Mouse (Mus musculus): Measurements from ENCODE around the gene Fig4. TPM values are rescaled to one million over a fixed set of nuclear protein-coding genes. Genes with fewer than 3 reads are reported as not detected.

The Fig4 gene
- polyA plus RNA-seq, 1 experiment from 2014 or later: 15.3 TPM

GRCm38 (mm10) chr10:41249006-41249659, 53.9 kb downstream of the Fig4 start:
- H3K9me3 ChIP-seq (ENCODE audit: control insufficient read depth, low read length): no peaks in the 10 kb centered on the region
- H3K4me2 ChIP-seq (replicated peaks; ENCODE audit: low read depth, low read length): no peak overlapping the region
- H3K9ac ChIP-seq (ENCODE audit: low read depth, low read length): no peak overlapping the region
- no peaks in the 10 kb centered on the region for H3K27me3 ChIP-seq (ENCODE audit: control insufficient read depth, insufficient read depth, low read length)
- ATAC-seq (ENCODE audit: low FRiP score, low TSS enrichment): no peak
- no peak overlapping the region for H3K27ac ChIP-seq (ENCODE audit: low read depth, low read length)
- no peaks in the 10 kb centered on the region for H3K36me3 ChIP-seq (ENCODE audit: control insufficient read depth, insufficient read depth, low read length)
- no peak overlapping the region for H3K4me3 ChIP-seq (ENCODE audit: low read length)
- no peaks in the 10 kb centered on the region for H3K4me1 ChIP-seq (ENCODE audit: control insufficient read depth, insufficient read depth, low read length)
- 93% methylated on average over 8 of the region's 8 CpGs for WGBS

DNA sequence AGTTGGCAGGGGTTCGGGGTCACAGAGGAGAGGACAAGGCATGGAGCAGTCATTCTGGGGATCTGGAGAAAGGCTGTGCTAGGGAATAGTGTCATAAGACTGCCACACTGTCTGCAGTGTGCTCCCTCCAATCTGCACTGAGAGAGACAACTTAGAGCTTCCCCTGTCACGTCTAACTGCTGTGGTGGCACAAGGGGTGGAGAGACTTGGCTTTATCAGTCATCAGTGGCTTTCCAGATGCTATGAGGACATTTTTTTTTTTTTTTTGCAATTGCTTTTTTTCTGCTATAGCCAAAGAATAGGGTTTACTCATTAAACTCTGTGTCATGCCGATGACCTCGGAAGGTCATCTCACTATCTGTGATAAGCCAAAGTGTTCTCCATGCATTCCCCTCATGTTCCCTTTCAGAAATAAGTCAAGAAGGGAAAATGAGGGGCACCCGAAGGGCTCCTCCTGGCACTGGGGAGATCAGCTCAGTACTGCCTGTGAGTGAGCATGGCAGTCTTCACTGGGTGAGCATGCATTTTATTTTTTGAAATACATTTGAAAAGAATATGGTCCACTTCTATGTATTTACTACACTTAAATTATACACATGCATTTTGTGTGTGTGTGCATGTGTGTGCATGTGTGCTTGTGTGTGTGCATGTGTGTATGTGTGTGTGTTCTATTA, 55.1 kb downstream of the Fig4 start:
- Histone ChIP-seq H3K4me2 (replicated peaks; ENCODE audit: low read depth, low read length) (no peak overlapping the region), H3K27ac (ENCODE audit: low read depth, low read length) (no peak overlapping the region), H3K9me3 (ENCODE audit: control insufficient read depth, low read length) (no peaks in the 10 kb centered on the region), H3K4me3 (ENCODE audit: low read length) (no peak overlapping the region), H3K9ac (ENCODE audit: low read depth, low read length) (no peak overlapping the region), H3K36me3 (ENCODE audit: control insufficient read depth, insufficient read depth, low read length) (no peaks in the 10 kb centered on the region), H3K27me3 (ENCODE audit: control insufficient read depth, insufficient read depth, low read length) (no peaks in the 10 kb centered on the region), H3K4me1 (ENCODE audit: control insufficient read depth, insufficient read depth, low read length) (no peaks in the 10 kb centered on the region)
- no peak for ATAC-seq (ENCODE audit: low FRiP score, low TSS enrichment)
- WGBS: 88% methylated on average over 5 of the region's 5 CpGs

DNA sequence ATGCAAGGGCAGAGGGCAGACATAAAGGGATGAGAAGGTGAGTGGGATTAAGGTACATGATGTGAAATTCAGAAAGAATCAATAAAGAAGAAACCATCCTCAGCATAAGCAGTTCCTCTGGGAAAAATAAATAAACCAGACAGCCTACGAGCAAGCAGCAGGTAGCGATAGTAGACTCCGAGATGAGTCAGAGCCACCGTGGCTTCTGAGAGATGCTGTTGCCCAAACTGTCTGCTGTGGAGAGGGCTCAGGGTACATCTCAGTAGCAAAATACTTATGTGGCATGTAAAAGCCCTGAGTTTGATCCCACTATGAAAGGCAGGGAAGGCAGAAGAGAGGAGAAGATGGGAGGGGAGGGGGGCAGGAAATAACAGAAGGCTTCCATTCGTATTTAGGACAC, 56.9 kb downstream of the Fig4 start:
- H3K9ac ChIP-seq (ENCODE audit: low read depth, low read length): no peak overlapping the region
- no peaks in the 10 kb centered on the region for H3K9me3 ChIP-seq (ENCODE audit: control insufficient read depth, low read length)
- 84% methylated on average over 5 of the region's 5 CpGs for WGBS
- no peak for ATAC-seq (ENCODE audit: low FRiP score, low TSS enrichment)
- H3K27me3 ChIP-seq (ENCODE audit: control insufficient read depth, insufficient read depth, low read length): no peaks in the 10 kb centered on the region
- no peaks in the 10 kb centered on the region for H3K4me1 ChIP-seq (ENCODE audit: control insufficient read depth, insufficient read depth, low read length)
- H3K4me3 ChIP-seq (ENCODE audit: low read length): no peak overlapping the region
- H3K4me2 ChIP-seq (replicated peaks; ENCODE audit: low read depth, low read length): no peak overlapping the region
- H3K36me3 ChIP-seq (ENCODE audit: control insufficient read depth, insufficient read depth, low read length): no peaks in the 10 kb centered on the region
- no peak overlapping the region for H3K27ac ChIP-seq (ENCODE audit: low read depth, low read length)

DNA sequence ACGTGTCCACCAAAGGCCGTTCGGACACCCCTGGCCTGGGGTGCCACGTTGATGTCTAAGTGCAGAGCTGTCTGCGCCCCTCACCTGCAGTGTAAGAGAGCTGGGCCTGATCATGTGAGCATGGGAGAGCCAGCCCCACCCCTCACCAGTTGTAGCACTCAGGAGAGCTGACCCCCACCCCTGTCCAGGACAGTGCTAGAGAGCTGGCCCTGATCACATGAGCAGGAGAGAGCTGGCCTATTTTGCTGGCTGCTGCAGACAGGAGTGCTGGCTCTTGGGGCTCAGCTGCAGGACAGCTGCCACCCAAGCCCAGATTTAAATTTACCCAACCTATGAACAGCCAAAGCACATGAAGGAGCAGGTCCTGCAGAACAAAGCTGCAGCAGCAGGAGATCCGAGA, 57.6 kb downstream of the Fig4 start:
- Histone ChIP-seq H3K4me3 (ENCODE audit: low read length) (no peak overlapping the region), H3K9me3 (ENCODE audit: control insufficient read depth, low read length) (no peaks in the 10 kb centered on the region)

DNA sequence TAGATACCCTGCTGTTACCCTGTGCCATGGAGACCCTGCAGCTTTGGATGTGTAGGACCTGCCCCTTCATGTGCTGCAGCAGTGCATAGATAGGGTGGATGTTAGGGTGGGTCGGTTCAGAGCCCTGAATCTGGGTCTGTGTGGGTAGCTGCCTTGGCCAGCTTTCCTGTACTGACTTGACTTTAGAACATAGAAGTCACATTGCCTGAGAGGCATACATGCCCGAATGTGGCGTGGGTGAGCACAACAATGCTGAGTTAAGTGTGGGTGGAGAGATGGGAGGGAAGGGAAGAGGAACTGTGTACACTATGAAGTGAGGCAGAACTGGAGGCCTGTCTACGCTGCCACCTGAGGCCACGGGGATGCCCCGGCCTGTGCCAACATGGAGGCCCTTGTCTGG, 58.0 kb downstream of the Fig4 start:
- H3K9me3 ChIP-seq (ENCODE audit: control insufficient read depth, low read length): no peaks in the 10 kb centered on the region
- H3K4me2 ChIP-seq (replicated peaks; ENCODE audit: low read depth, low read length): no peak overlapping the region
- no peaks in the 10 kb centered on the region for H3K27me3 ChIP-seq (ENCODE audit: control insufficient read depth, insufficient read depth, low read length)
- H3K9ac ChIP-seq (ENCODE audit: low read depth, low read length): no peak overlapping the region
- H3K27ac ChIP-seq (ENCODE audit: low read depth, low read length): no peak overlapping the region
- no peak overlapping the region for H3K4me3 ChIP-seq (ENCODE audit: low read length)
- H3K4me1 ChIP-seq (ENCODE audit: control insufficient read depth, insufficient read depth, low read length): no peaks in the 10 kb centered on the region
- H3K36me3 ChIP-seq (ENCODE audit: control insufficient read depth, insufficient read depth, low read length): no peaks in the 10 kb centered on the region
- 91% methylated on average over 6 of the region's 6 CpGs for WGBS
- ATAC-seq (ENCODE audit: low FRiP score, low TSS enrichment): no peak

More for the DNA sequence above, 57.6 kb downstream of the Fig4 start:
- Histone ChIP-seq H3K27me3 (ENCODE audit: control insufficient read depth, insufficient read depth, low read length) (no peaks in the 10 kb centered on the region), H3K9ac (ENCODE audit: low read depth, low read length) (no peak overlapping the region), H3K36me3 (ENCODE audit: control insufficient read depth, insufficient read depth, low read length) (no peaks in the 10 kb centered on the region), H3K27ac (ENCODE audit: low read depth, low read length) (no peak overlapping the region), H3K4me2 (replicated peaks; ENCODE audit: low read depth, low read length) (no peak overlapping the region), H3K4me1 (ENCODE audit: control insufficient read depth, insufficient read depth, low read length) (no peaks in the 10 kb centered on the region)
- ATAC-seq (ENCODE audit: low FRiP score, low TSS enrichment): no peak
- WGBS: 92% methylated on average over 6 of the region's 6 CpGs

DNA sequence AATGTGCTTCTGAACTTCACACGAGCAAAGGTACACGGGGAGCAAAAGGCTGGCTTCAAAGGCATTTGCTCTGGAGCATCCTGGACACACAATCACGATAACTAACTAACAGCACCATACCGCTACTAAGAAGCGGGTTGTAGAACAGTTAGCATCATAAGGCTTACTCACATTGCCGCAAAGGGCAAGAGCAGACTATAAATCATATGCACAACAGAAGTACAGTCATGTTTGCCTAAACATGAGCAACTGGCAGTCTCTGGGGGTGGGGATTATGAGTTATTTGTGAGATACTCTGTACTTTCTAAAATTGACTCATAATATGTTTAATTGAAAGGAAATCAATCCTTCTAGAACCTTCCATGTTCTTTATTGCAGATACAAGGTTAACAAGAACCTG, 59.1 kb downstream of the Fig4 start:
- Histone ChIP-seq H3K4me3 (ENCODE audit: low read length) (no peak overlapping the region), H3K4me1 (ENCODE audit: control insufficient read depth, insufficient read depth, low read length) (no peaks in the 10 kb centered on the region), H3K9me3 (ENCODE audit: control insufficient read depth, low read length) (no peaks in the 10 kb centered on the region), H3K27me3 (ENCODE audit: control insufficient read depth, insufficient read depth, low read length) (no peaks in the 10 kb centered on the region), H3K9ac (ENCODE audit: low read depth, low read length) (no peak overlapping the region), H3K36me3 (ENCODE audit: control insufficient read depth, insufficient read depth, low read length) (no peaks in the 10 kb centered on the region), H3K4me2 (replicated peaks; ENCODE audit: low read depth, low read length) (no peak overlapping the region), H3K27ac (ENCODE audit: low read depth, low read length) (no peak overlapping the region)
- 85% methylated on average over 6 of the region's 6 CpGs for WGBS
- no peak for ATAC-seq (ENCODE audit: low FRiP score, low TSS enrichment)

DNA sequence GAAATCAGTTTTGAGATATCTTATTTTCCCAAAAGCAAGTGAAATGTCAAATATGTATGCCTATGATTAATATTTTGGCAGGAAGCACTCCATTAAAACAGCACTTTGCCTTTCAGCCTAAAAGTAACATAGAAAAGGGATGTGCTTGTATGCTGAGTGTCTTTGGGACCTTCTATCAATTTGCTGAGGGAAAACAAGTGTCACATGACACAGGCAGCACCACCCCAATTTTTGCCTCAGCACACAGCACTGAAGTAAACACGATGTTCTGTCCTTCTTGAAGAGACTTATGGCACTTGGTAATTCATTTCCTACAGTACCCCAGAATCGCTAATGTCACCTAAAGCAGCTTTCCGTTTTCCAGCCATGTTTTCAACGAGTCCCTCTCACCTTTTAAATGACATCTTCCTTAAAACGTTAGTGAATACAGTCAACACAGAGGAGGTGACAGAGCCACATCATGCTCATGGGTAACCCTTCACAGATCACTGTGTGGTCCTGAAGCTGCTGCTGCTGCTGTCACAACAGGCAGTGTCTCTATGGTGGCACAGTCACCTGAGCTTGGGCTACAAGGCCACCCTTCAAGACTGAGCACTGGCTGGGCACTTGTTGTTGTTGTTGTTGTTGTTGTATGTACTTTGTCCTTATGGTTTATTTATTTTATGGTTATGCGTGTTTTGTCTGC, 61.4 kb downstream of the Fig4 start:
- Histone ChIP-seq H3K9me3 (ENCODE audit: control insufficient read depth, low read length) (no peaks in the 10 kb centered on the region), H3K4me3 (ENCODE audit: low read length) (no peak overlapping the region), H3K4me2 (replicated peaks; ENCODE audit: low read depth, low read length) (no peak overlapping the region), H3K9ac (ENCODE audit: low read depth, low read length) (no peak overlapping the region), H3K4me1 (ENCODE audit: control insufficient read depth, insufficient read depth, low read length) (no peaks in the 10 kb centered on the region), H3K27ac (ENCODE audit: low read depth, low read length) (no peak overlapping the region), H3K36me3 (ENCODE audit: control insufficient read depth, insufficient read depth, low read length) (no peaks in the 10 kb centered on the region), H3K27me3 (ENCODE audit: control insufficient read depth, insufficient read depth, low read length) (no peaks in the 10 kb centered on the region)
- no peak for ATAC-seq (ENCODE audit: low FRiP score, low TSS enrichment)
- WGBS: 81% methylated on average over 6 of the region's 6 CpGs

DNA sequence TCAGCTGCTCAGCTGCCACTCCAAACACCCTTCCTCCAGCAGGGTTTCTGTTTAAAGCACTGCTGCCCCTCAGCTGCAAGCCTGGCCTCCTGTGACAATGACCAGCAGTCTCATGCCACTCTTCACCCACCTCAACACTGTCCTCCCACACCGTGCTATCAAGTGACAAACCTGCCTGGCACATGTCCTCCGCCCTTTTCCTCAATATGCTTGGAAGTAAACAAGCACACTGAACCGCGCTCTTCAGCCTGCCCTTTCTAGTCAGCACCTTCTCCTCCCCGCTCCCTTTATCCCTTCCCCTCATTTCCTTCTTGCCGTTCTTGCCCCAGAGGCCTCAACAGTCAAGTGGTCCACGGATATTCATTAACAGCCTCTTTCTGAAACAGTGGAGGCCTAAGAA, 62.0 kb downstream of the Fig4 start:
- no peak for ATAC-seq (ENCODE audit: low FRiP score, low TSS enrichment)

DNA sequence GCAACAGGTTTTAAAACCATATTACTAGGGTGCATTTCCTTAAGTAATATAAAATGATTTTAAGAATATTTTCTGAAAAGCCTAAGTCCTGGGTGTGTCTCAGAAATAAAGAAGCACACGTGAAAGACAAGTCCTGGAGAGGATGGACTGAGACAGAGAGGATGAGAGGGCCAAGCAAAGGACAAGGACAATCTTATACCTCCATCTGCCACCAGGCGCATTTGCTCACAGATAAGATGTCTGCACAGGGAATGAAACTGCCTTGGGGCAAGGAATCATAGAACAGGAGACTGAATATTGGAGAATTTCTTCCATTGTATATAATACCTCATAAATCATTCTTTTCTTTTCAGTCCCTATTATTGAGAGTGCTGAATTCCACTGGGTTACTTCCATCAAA, 67.0 kb downstream of the Fig4 start:
- no peak for ATAC-seq (ENCODE audit: low FRiP score, low TSS enrichment)
- H3K27me3 ChIP-seq (ENCODE audit: control insufficient read depth, insufficient read depth, low read length): no peaks in the 10 kb centered on the region
- no peak overlapping the region for H3K4me2 ChIP-seq (replicated peaks; ENCODE audit: low read depth, low read length)
- no peak overlapping the region for H3K27ac ChIP-seq (ENCODE audit: low read depth, low read length)
- no peaks in the 10 kb centered on the region for H3K36me3 ChIP-seq (ENCODE audit: control insufficient read depth, insufficient read depth, low read length)
- no peak overlapping the region for H3K4me3 ChIP-seq (ENCODE audit: low read length)
- no peak overlapping the region for H3K9ac ChIP-seq (ENCODE audit: low read depth, low read length)
- no peaks in the 10 kb centered on the region for H3K9me3 ChIP-seq (ENCODE audit: control insufficient read depth, low read length)
- H3K4me1 ChIP-seq (ENCODE audit: control insufficient read depth, insufficient read depth, low read length): no peaks in the 10 kb centered on the region
- 80% methylated on average over 2 of the region's 2 CpGs for WGBS

More for the DNA sequence above, 62.0 kb downstream of the Fig4 start:
- Histone ChIP-seq H3K9me3 (ENCODE audit: control insufficient read depth, low read length) (no peaks in the 10 kb centered on the region), H3K36me3 (ENCODE audit: control insufficient read depth, insufficient read depth, low read length) (no peaks in the 10 kb centered on the region), H3K27me3 (ENCODE audit: control insufficient read depth, insufficient read depth, low read length) (no peaks in the 10 kb centered on the region), H3K4me2 (replicated peaks; ENCODE audit: low read depth, low read length) (no peak overlapping the region), H3K4me1 (ENCODE audit: control insufficient read depth, insufficient read depth, low read length) (no peaks in the 10 kb centered on the region), H3K9ac (ENCODE audit: low read depth, low read length) (no peak overlapping the region), H3K4me3 (ENCODE audit: low read length) (no peak overlapping the region), H3K27ac (ENCODE audit: low read depth, low read length) (no peak overlapping the region)
- WGBS: 29% methylated on average over 7 of the region's 7 CpGs

All from kidney, embryonic 14.5 days (tissue).